Mouse (Mus musculus) CH12.LX (cell line): ENCODE measurements at regions not wholly inside any gene's neighbourhood (a gene's known extent, or its start where the extent isn't known, plus 50 kb on each side); places are given as distances from the start of the nearest gene placed in this dataset.

ENCODE experiments used
- CTCF ChIP-seq, 2 experiments: IDR thresholded peaks in 1 of 2; conservative IDR thresholded peaks in 1 of 2; 2 replicates each; pipeline ENCODE4 v1.5.1; 2011 to 2012; ENCODE audit warnings: low read depth in 2 of 2, low read length in 2 of 2, improper control_type of control experiment in 1 of 2, inconsistent platforms in 1 of 2, mild to moderate bottlenecking in 1 of 2, moderate library complexity in 1 of 2
- EP300 ChIP-seq: IDR thresholded peaks from 2 replicates; pipeline ENCODE4 v1.6.1; 2011; ENCODE audit warnings: low read length, improper control_type of control experiment
- JUND ChIP-seq: conservative IDR thresholded peaks from 2 replicates; pipeline ENCODE4 v1.6.1; 2011; ENCODE audit warnings: low read depth, low read length, improper control_type of control experiment
- MAFK ChIP-seq: IDR thresholded peaks from 2 replicates; pipeline ENCODE4 v1.6.1; 2011; ENCODE audit warnings: low read length, improper control_type of control experiment; ENCODE audit not compliant: insufficient replicate concordance
- MEF2A ChIP-seq: IDR thresholded peaks from 2 replicates; pipeline ENCODE4 v1.6.1; 2014; ENCODE audit warnings: low read depth, mild to moderate bottlenecking, inconsistent platforms, low read length, improper control_type of control experiment, borderline replicate concordance
- MXI1 ChIP-seq: IDR thresholded peaks from 2 replicates; pipeline ENCODE4 v1.6.1; 2011; ENCODE audit warnings: mild to moderate bottlenecking, low read depth, low read length, improper control_type of control experiment
- NELFE ChIP-seq: IDR thresholded peaks from 2 replicates; pipeline ENCODE4 v1.6.1; 2011; ENCODE audit warnings: low read depth, low read length, improper control_type of control experiment
- POLR2A ChIP-seq: IDR thresholded peaks from 2 replicates; pipeline ENCODE4 v1.6.1; 2011; ENCODE audit warnings: low read depth, mild to moderate bottlenecking, improper control_type of control experiment, low read length
- SMC3 ChIP-seq: IDR thresholded peaks from 2 replicates; pipeline ENCODE4 v1.6.1; 2011; ENCODE audit warnings: low read depth, low read length, improper control_type of control experiment
- UBTF ChIP-seq: IDR thresholded peaks from 2 replicates; pipeline ENCODE4 v1.6.1; 2012; ENCODE audit warnings: low read depth, mild to moderate bottlenecking, inconsistent platforms, low read length, improper control_type of control experiment, moderate library complexity
- ZNF384 ChIP-seq: IDR thresholded peaks from 2 replicates; pipeline ENCODE4 v1.6.1; 2012; ENCODE audit warnings: low read depth, low read length, improper control_type of control experiment, inconsistent platforms

DNA sequence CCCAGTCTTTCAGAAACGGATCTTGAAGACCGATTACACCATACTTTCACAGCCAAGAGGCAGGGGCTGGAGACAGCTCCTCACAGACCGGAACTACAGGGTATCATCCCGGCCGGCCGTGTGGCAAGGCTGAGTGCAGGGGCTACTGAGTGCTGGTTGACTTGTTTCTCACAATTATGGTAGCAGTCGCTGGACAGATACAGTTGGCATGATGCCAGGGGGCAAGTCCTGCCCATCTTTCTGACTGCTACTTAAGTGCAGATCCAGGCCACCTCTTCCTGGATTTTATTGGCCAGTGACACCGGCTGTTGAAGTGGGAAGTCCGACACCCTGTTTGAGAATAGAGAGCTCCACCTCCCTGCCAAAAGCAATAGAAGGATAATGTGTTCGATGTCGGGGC lies 63.2 kb upstream of the Foxk1 start:
- TF ChIP-seq POLR2A = no peak
- TF ChIP-seq SMC3 = no peak
- no peak for TF ChIP-seq EP300
- TF ChIP-seq ZNF384 = no peak
- TF ChIP-seq UBTF = no peak
- no peak for TF ChIP-seq CTCF (conservative IDR thresholded peaks at IDR 0.05 in 1 of 2, IDR thresholded peaks at IDR 0.05 in 1 of 2; ENCODE audit: low read depth in 2 of 2, low read length in 2 of 2)
- TF ChIP-seq MXI1 = no peak
- TF ChIP-seq NELFE = no peak
- no peak for TF ChIP-seq MEF2A
- no peak for TF ChIP-seq MAFK
- TF ChIP-seq JUND = no peak
